Mouse (Mus musculus) left cerebral cortex, postnatal 36 days (tissue): ENCODE data around the gene Khnyn. TPM values are rescaled to one million over a fixed set of nuclear protein-coding genes. Genes with fewer than 3 reads are reported as not detected.
A peak's percentile ranks its signal among the peaks of the same experiment; 100 is the strongest.

Experiments used
- DNase-seq, 2 experiments: peaks; one replicate each; pipeline ENCODE4 v3.0.0; 2021 to 2022; ENCODE audit warnings: low spot score in 2 of 2, mixed read lengths in 1 of 2
- intact Hi-C: fragments of 180-260 bp; cut with DNase I; formaldehyde crosslinking; loops from one replicate; pipeline ENCODE4 v1.15.1; 2025
- total RNA-seq, 2 experiments: library from RNA; stranded (reverse); gene quantifications; 2 replicates each; pipeline ENCODE4 v1.2.3; 2021

Khnyn gene
- total RNA-seq, 2 experiments from 2014 or later: 11.4 to 12.7 TPM

DNA sequence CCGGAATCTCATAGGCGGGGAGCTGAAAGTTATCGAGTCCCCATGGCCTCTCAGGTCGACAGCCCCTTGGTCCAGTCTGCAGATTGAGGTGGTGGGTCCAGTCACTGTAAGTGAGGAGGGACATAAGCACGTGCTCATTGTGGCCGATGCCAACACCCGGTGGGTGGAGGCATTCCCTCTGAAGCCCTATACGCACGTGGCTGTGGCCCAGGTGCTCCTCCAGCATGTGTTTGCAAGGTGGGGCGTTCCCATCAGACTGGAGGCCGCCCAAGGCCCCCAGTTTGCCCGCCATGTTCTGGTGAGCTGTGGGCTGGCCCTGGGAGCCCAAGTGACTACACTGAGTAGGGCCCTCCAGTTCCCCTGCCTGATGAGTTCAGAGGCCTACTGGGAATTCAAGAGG is 12.7 kb upstream of the Khnyn start:
- intact Hi-C loops: loop anchor here (2.0 kb wide), 1 partner anchor 47 kb away; no protein-coding TSS in a partner anchor
- no peak for DNase-seq

DNA sequence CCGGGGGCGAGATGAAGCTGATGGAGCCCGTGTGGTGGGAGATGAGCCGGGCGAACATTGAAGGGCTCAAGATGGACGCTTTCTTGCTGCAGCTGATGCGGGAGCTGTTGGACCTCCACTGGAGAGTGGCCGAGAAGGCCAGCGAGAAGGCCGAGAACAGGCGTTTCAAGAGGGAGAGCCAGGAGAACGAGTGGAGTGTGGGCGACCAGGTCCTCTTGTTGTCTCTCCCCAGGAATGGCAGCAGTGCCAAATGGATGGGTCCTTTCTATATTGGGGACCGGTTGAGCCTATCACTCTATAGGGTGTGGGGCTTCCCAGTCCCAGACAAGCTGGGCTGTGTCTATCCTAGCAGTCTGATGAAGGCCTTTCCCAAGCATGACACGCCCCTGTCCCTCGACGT is 12.2 kb upstream of the Khnyn start:
- DNase-seq: no peak
- intact Hi-C loops: loop anchor here (2.0 kb wide), 1 partner anchor 46 kb away; no protein-coding TSS in a partner anchor

DNA sequence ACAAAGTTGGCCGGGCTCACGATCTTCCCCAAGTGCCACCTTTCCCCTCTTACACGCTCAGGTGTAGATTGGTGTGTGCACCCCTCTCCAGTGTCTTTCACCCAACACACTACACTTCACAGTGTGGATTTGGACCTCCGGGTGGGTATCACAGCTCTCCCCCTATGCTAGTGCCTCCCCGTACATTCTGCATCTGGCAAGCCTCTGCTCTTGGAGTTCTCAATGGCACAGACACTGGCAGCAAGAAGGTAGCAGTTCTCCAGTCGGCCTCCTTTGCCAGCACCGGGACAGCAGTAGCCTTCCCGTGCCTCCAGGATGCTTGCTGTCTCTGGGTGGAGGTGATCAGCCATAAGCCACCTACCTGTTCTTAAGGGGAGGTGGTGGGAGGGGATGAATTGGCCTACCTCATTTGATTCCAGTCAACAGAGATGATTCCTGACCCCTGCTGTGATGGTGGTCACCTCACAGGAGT is 11.5 kb upstream of the Khnyn start:
- DNase-seq: no peak
- intact Hi-C loops: loop anchor here (2.0 kb wide), 1 partner anchor 46 kb away; no protein-coding TSS in a partner anchor

DNA sequence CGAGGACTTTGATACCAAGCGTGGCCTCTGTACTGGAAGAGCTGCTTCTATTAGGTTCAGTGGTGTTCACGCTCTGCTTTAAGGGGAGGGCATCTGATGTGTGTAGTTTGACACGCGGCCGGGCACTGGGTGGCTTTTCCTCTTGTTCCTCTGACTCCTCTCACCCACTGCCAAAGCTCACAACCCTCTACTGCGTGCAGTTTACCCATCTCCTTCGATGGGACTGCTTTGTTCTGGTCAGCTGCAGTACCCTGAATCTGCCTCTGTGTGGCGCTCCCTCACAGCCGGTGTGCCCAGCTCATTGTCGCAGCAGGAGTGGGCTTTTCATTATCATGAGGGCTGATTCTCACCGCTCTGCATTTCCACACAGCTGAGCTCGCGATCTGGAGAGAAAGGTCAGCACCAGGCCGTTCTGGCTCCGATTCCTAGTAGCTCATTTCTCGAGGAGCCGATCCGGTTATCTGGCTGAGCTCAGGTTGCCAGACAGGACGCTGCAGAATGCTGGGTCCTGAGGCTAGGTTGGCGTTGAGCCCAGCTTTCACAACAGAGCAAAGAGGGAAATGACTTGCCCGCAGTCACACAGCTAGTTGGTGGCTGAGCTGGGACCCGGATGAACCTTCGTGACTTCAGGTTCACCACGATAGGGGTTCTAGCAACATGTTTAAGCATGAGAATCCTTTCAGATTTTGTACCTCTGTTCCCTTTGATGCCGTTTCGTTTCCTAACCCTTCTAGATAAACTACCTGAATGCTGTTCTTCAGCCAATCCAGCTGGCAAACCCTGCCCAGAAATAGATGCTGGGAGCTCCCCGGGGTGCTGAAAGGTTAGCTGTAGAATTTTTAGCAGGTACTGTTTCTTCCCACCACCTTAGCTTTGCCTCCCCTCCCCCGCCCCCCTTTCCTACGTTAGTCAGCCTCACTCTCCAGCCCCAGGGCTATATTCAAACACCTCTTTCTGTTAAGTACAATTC is 10.7 kb upstream of the Khnyn start:
- intact Hi-C loops: loop anchor here (2.0 kb wide), 1 partner anchor 45 kb away; no protein-coding TSS in a partner anchor
- peak; percentile 63 to 69 for DNase-seq

DNA sequence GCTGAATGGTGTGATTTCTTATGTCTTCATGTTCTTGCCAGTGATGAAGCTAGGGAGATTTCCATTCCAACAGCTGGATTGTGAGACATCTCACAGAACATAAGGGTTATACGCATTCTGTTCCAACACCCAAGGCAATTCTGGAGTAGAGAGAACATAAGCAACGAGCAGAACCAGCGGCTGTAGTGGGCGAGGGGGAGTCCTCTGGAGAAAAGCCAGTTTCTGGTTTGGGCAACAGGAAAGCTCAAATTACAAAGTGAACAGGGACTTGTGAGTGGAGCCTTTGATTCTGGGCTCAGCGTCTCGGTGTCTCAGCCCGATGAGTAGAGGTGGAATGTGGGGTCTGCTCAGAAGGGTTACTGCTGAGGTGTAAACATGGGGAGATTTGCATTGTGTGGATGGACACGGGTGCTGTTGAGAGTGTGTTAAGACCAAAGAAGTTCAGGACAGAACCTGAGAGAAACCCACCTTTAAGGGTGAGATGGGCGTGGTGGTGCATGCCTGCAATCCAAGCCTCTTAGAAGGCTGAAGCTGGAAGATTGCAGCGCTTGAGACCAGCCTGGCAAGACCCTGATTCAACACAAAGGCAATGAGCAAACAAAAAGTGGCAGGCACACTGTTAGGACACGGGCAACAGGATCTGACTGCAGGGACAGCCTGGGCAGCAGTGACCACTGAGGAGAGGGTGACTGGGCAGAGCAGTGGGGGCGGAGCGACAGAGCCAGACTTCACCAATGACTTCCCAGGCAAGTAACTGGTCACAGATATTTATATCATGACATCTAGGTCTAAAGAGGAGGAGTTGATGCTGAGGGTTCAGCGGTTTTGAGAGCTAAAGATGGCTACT is 7.1 kb upstream of the Khnyn start:
- intact Hi-C loops: no loop called here
- DNase-seq: no peak

DNA sequence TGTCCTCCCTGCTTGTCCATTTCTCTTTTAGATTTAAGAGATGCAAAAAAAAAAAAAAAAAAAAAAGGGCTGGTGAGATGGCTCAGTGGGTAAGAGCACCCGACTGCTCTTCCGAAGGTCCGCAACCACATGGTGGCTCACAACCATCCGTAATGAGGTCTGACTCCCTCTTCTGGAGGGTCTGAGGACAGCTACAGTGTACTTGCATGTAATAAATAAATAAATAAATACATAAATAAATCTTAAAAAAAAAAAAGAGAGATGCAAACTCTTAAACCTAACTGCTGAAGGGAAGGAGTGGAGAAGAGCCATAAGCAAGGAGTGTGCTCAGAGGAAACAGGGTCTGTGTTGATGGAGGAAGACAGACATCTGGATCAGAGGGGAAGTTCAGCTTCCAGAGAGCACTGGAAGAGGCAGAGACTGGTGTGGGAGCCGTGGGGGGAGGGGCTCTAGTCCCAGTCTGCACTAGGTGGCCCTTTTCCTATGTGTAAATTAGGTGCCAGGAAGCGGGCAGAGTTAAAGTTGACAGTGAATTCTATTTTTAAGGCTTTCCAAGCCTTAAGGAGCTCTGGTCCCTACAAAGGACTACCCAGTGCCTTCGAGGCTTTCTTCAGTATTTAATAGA is 6.3 kb upstream of the Khnyn start:
- DNase-seq: no peak
- intact Hi-C loops: no loop called here

DNA sequence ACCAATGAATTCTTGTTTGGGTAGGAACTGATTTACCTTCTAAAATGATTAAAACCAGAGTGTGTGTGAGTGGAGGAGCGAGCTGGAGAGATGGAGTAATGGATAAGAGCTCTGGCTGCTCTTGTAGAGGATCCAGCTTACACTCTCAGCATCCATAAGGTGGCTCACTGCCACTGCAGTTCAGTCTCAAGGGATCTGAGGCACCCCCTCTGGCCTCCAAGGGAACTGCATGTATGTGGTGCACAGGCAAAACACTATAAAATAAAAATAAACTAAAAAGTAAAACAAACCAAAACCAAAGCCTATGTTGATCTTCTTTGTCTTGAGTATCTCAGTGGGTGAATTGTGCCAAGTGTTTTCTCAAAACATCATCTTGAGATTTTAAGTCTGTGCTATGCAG is 5.1 kb upstream of the Khnyn start:
- intact Hi-C loops: no loop called here
- peak; percentile 67 to 73 for DNase-seq

DNA sequence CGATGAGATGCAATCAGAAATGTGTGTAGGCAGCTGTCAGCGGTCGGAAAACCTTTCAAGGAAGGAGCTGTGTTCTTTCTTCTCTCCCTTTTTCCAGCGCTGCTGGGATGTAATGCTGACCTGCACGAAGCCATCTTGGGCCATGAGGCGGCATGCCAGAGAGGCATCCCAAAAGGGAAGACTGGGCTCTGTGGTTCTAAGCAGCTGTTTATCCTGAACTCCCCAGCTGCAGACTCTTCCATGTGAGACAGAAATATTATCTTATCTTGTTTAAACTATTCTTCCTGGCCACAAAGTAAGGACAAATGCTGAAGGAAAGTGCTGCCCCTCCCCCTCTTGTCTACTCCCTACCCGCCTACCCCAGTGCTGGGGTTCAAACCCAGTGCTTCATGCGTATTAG is 3.8 kb upstream of the Khnyn start:
- DNase-seq: no peak
- intact Hi-C loops: no loop called here

DNA sequence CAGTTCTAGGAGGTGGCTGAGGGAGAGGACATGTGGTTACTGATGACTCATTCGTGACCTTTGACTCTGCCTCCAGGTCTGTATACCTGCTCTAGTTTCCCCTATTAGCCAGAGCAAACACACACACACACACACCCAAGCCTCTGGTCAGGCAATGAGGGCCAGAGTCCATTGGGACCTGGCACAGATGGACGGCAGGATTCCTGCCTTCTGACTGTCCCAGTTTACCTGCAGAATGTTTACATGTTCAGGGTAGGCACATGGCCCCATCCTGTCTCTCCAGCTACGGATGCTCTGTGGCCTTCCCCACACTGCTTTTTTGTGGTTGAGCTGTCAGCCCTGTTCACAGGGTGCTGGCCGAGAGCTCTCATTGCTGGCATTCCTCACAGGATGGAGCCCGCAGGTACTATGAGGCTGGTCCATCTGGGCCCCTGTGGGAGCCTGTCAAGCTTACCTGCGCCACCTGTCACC is 2.5 kb upstream of the Khnyn start:
- intact Hi-C loops: no loop called here
- no peak for DNase-seq

DNA sequence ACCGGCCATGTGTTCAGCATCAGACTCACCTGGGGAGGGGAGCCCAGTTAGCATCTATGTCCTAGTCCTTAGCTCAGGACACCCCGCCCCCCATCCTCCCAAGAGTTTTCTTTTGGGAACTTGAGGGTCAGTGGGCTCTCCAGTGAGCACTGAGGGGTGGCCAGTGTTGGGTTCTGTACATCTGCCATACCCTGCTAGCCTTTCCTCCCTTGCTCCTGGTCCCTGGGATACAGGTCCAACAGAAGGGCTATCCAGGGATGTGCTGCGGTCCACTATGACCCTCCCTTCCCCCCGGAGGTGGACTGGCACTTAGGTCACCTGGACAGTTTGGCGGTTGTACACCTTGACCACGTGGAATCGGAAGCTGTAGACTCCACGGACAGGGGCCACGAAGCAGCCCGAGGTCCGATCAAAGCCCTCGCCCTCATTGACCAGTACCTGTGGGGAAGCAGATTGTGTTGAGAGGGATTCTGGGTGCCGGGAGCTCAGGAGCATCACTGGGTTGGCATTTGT is 1.5 kb upstream of the Khnyn start:
- no peak for DNase-seq

DNA sequence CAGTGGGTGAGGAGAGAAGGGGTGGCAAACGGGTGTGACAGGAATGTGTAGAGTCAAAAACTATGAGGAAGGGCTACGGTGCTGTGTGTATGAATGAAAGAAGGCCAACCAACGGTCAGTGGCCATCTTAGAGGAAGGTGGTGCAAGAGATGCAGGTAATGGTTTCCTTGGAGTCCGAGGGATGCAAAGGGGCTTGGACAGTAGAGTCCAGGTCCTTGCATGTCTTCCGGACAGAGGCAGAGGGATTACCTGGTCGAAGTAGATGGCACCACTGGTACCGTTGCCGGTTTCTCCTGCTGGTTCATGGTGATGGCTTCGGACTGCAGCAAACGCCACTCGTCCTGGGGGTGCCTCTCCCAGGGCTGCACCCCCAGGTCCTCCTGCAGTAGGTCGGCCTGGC is 1.1 kb upstream of the Khnyn start:
- intact Hi-C loops: no loop called here
- no peak for DNase-seq

More for the DNA sequence above, 1.5 kb upstream of the Khnyn start:
- intact Hi-C loops: no loop called here

DNA sequence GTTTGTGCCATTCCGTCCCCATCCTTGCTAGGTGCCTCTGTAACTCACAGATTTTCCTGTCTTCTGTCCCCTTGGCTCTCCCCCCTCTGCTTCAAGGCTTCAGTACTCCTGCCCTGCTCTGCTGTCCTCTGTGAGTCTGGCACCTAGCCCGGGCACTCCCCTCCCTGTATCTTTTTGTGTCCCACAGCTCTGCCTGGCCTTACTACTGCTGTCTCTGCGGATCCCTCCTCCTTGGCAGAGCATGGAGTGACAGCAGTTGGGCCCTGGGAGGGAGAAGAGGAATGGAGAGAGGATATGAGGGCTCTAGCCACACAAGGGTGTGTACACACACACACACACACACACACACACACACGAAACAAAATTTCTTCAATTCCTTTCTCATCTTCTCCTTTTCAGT is 581 bp upstream of the Khnyn start, which contains the start of gene Cbln3:
Gene Cbln3, minus strand, starts transcription at position 227 of the 400 bp plus-strand sequence.
- no peak for DNase-seq
- intact Hi-C loops: no loop called here

DNA sequence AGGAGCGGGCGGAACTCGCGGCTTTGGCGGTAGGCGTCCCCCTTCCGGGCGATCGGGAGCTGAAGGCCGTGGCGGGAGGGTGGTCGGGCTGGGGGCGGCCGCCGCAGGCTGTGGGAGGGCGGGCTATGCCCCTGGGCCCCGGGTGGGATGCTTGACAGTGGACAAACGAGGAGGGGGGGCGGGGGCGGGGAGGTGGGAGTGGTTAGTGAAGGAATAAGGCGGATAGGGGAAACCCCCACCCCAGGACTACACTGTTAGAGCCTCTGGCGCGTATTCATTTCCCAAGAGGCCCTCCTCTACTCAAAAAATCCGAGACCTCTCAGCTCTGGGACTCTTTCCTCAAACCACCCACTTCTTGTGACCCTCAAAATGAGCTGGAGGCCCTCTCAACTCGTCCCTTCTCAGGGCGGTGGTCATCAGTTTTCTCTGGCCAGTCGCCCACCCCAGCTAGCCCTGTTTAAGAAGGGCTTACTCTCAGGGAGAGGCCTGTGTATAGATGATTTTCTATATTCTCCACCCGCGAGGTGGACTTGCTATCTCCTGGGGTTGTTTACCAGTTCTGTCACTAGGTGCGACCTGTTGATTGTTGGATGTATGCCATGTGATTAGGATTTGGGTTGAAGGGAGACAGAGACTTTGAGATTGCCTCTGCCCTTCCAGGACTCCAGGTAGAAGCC is 505 bp downstream of the Khnyn start:
- intact Hi-C loops: no loop called here
- DNase-seq: no peak

DNA sequence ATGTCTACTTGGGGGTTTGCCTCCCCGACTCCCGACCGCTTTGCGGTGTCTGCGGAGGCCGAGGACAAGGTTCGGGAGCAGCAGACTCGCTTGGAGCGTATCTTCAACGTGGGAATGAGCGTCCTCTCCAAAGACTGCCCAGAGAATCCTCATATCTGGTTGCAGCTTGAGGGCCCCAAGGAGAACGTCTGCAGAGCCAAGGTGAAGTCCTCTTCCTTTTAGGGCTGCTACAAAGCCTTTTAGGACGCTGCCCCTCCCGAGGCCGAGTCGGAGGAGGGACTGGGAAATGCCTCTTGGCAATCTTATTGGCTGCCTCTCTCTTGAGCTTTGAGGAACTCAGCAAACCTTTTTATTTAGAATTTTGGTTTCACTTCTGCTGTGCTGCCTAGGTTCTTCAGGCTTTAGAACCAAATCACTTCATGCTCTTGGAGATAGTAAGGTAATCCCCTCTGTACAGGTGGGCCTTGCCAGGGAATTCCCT is 1.1 kb downstream of the Khnyn start:
- peak; percentile 32 to 39 for DNase-seq
- intact Hi-C loops: no loop called here

DNA sequence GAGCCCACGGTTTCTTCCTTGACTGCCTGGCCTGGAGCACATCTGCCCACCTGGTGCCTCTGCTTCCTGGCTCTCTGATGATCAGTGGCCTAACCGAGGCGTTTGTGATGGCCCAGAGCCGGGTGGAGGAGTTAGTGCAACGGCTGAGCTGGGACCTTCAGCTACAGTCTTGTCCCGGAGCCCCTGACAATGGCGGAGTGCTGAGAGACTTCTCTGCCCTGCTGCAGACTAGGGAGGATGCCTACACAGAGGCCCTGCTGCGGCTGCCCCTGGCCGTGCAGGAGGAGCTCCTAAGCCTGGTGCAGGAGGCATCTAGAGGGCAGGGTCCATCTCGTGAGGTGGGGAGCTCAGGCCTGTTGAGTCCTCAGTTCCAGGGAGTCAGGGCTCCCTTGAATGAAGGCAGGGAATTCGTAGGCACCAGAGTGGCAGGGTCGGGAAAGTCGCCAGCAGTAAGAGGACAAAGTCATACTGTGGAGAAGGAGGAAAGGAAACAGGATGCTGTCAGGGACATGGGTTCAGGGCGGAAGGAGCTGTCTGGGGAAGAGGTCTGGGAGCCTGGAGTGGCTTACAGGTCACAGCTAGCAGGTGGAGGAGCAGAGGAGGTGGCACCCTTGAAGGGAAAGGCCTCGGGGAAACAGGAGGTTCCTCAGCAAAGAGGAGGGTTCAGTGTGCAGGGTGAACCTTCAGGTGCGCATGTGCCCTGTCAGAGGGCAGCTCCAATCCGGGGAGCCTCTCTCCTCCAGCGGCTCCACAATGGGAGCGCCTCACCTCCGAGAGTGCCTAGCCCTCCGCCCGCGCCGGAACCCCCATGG is 2.0 kb downstream of the Khnyn start:
- intact Hi-C loops: no loop called here
- DNase-seq: no peak

DNA sequence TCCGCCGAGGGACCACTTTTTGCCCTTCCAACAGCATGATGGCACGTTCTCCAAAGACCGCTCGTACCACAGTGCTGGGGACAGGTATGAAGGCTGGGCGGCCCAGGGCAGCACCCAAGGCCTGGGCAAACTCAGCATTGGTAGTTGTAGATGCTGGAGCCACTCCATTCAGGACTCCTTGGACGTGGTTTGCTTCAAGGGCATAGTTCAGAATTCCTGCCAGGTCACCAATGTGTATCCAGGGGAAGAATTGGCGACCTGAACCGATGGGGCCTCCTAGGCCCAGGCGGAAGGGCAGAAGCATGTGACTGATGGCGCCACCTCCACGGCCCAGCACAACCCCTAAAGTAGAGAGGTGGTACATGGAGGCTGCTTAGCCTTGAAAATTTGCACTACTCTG is 12.9 kb downstream of the Khnyn start:
- intact Hi-C loops: no loop called here
- DNase-seq: no peak

DNA sequence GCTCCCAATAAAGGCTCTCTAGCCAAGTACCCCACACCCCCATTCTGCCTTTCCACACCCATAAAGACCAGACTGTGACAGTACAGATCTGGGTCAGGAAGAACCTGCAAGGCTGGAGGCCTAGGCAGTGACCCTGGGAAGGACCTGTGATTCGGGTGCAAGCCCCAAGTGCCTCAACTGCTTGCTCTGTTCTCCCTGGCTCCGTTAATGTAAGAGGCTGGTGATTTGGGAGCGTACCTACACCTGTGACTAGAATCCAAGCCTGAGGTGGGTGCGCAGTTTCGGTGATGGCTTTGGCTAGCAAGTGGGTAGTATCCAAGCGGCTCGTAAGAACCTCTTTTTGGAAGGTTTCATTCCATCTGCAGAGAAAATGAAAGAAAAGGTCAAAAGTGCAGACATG is 14.2 kb downstream of the Khnyn start:
- no peak for DNase-seq
- intact Hi-C loops: no loop called here
